Mouse (Mus musculus): ENCODE measurements around the gene Olfr464.

Gene Olfr464

GRCm38 (mm10) chr11:87920966-87921365, at the start of gene Olfr464:
Gene Olfr464, minus strand, starts transcription at chr11:87920967.
- no peak for DNase-seq (ENCODE audit: low spot score)

GRCm38 (mm10) chr11:87968356-87969122, 47.8 kb upstream of the Olfr464 start:
- no peak for DNase-seq (ENCODE audit: low spot score)

GRCm38 (mm10) chr11:87967692-87968289, 47.0 kb upstream of the Olfr464 start:
- peak; percentile 80 for DNase-seq (ENCODE audit: low spot score)

- no peak for DNase-seq (ENCODE audit: low spot score)
These were observed 45.4 kb upstream of the Olfr464 start for GRCm38 (mm10) chr11:87966214-87966613.

GRCm38 (mm10) chr11:87965293-87965692, 44.5 kb upstream of the Olfr464 start:
- no peak for DNase-seq (ENCODE audit: low spot score)

GRCm38 (mm10) chr11:87957066-87957465, 36.3 kb upstream of the Olfr464 start:
- DNase-seq (ENCODE audit: low spot score): peak; percentile 52

DNA sequence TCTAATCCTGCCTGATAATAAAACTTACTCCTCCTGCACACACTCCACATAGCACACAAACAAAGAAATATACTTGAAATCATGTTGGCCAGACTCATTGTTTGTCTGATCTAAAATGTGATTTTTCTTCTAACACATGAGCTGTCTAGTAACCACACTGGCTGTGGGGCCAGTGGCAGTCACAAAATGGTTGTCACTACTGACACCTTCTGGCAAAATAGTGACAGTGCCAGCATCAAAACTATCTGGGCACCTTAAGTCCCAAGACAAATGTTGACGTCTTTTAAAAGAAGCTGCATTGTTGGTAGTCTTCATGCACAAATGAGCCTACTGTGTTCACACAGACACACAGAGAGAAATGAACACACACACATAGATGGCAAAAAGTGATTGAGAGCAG, 34.4 kb upstream of the Olfr464 start:
- no peak for DNase-seq (ENCODE audit: low spot score)

- DNase-seq (ENCODE audit: low spot score): no peak
These were observed 29.2 kb upstream of the Olfr464 start for GRCm38 (mm10) chr11:87949990-87950389.

DNA sequence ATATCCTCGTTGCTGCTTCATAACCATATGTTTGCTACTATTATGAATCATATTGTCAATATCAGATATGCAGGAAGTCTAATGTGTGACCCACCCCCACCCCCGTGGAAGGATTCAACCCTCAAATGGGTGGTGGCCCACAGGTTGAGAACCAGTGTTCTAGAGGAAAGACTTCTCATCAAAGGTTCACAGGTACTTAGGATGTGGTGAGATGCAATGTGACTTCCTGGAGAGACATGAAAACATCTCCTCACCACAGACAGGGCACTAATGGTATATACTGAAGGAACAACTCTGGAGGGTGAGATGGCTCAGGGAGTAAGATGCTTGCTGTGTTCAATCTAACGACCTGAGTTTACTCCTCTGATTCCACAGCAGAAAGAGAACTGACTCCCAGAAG, 14.7 kb upstream of the Olfr464 start:
- DNase-seq (ENCODE audit: low spot score): no peak

GRCm38 (mm10) chr11:87933731-87934130, 13.0 kb upstream of the Olfr464 start:
- no peak for DNase-seq (ENCODE audit: low spot score)

DNA sequence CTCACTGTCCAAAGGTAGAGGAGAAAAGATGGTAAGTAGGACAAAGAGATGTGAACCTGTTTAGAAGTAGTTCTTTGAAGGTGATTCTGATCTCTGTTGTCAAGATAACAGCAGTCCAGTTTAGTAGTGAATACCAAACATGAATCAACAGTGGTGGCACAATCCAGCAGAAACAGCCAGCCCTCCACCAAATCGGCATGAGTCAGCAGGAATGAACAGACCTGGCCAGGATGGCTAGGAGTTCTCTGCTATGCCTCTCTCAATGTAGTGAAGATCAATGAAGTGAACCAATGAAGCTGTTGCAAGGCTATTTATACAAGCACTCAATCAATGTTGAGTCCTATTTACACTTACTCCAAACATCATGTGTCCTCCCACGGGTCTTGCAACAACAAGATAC, 9.6 kb upstream of the Olfr464 start:
- DNase-seq (ENCODE audit: low spot score): no peak

GRCm38 (mm10) chr11:87920301-87920700, 466 bp downstream of the Olfr464 start:
- no peak for DNase-seq (ENCODE audit: low spot score)

- no peak for DNase-seq (ENCODE audit: low spot score)
These were observed 4.8 kb downstream of the Olfr464 start for GRCm38 (mm10) chr11:87916005-87916404.

- no peak for DNase-seq (ENCODE audit: low spot score)
These were observed 16.4 kb downstream of the Olfr464 start for GRCm38 (mm10) chr11:87904331-87904730.

DNA sequence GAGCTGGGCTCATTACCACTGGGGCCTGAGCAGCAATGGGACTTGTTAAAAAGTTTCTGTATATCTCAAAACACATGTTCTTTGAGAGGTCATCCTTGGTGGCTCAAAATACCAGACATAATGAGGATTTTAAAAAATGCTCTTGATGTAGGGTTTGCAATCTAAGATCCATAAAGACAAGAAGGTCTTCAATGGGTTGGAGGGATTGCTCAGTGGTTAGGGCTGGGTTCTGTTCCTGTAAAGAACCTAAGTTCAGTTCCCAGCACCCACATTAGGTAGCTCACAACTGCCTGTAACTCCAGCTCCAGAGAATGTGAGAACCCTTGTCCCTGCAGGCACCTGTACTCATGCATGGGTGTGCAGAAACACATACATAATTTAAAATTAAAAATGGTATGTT, 23.5 kb downstream of the Olfr464 start, which contains the start of gene Olfr463:
TSS of gene Olfr463 (minus strand) at position 101 of the 400 bp plus-strand sequence.
- DNase-seq (ENCODE audit: low spot score): no peak

DNA sequence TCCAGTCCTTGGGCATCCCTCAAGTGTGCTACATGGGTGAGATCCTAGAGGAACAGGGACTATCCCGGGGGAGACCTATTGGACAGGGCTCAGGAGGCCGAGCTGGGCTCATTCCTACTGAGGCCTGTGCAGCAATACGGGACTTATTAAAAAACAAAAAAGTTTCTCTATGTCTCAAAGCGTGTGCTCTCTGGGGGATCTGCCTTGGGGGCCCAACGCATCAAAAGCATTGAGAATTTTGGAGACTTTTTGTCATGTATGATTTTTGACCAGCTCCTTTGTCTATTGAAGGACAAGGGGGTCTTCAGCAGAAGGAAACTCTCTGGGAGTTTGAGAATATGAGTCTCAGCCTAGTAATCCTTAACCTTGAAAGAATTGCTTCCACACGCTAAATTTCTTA, 28.6 kb downstream of the Olfr464 start, which contains the start of gene Olfr462:
TSS of gene Olfr462 (minus strand) at position 101 of the 400 bp plus-strand sequence.
- no peak for DNase-seq (ENCODE audit: low spot score)

DNA sequence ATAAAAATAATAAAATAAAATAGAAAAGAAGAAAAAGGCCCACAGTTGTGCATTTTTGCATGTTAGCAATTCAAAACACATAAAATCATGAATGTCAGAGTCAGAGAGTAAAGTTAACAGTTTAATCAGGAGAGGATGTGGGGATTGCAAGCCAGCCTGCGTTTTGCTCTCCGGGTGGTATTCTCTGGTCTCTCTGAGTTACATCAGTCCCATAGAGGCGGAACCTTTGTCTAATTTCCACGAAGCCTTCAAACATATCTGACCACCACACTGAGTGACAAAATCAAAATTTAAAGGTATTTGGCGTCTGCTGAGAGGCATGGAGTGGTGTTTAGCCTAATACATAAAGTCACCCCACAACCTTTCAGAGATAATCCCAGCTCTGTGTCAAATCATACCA, 35.9 kb downstream of the Olfr464 start:
- DNase-seq (ENCODE audit: low spot score): no peak

DNA sequence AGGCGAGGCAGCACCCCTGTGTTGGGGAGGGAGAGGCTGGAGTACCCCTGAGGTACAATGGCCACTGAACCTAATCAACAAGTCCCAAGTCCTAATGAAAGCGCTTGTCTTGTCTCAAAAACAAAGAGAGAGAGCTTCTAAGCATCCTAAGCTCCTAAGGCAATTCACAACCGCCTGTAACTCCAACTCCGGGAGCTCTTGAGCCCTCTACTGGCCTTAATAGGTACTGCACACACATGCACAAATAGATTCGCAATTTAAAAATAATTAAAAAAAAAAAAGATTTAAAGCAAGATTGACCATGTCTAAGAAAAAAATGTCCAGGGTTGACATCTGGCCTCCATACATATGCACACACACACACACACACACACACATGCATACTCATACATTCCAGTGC, 37.3 kb downstream of the Olfr464 start:
- no peak for DNase-seq (ENCODE audit: low spot score)

- no peak for DNase-seq (ENCODE audit: low spot score)
These were observed 39.1 kb downstream of the Olfr464 start for GRCm38 (mm10) chr11:87881714-87882113.

GRCm38 (mm10) chr11:87879826-87880225, 40.9 kb downstream of the Olfr464 start:
- DNase-seq (ENCODE audit: low spot score): no peak

DNA sequence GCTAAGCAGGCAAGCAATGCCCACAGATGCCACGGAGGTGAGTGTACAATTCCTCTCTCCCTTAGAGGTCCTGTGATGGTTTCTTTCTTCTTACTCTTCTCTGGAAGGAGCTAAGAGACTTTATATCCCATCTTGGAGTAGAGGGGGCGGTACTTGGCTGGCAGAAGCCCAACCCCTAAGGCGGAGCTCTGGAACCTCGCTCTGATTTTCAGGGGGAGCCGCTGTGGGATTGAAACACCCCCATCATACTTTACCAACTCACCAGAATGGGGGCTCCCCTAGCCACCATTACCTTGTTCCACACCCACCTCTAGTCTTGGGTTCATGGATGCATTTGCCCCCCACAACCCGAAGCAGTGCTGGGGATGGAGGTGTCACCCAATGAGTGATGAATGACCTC, 45.3 kb downstream of the Olfr464 start, which contains the start of gene Epx:
TSS of gene Epx (minus strand) at position 101 of the 400 bp plus-strand sequence.
- no peak for DNase-seq (ENCODE audit: low spot score)

- no peak for DNase-seq (ENCODE audit: low spot score)
These were observed 49.0 kb downstream of the Olfr464 start for GRCm38 (mm10) chr11:87871766-87872165.

DNA sequence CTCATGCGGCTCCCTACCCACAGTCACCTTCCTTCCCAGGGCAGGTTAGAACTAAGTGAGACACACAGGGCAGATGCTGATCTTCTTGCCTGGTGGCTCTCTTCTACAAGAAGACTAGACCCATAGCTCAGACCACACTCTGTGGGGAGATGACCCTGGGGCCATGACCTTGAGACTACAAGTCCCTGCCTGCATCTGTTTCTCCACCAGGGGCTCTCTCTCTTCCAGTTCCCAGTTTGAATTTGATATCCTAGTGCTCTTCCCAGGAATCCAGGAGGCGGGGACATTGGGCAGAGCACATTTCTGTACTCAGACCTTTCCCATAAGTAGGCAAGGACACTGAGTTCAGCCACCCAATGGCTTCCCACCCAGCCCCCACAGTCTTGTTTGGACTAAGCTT, 50.7 kb downstream of the Olfr464 start:
- DNase-seq (ENCODE audit: low spot score): no peak
